Mouse (Mus musculus) small intestine, adult 2 months (tissue): ENCODE measurements around the gene Sema7a.

Experiments used
- CTCF ChIP-seq: fragments of 200-500 bp; IDR thresholded peaks from 2 replicates; pipeline ENCODE4 v1.5.1; 2012; ENCODE audit warnings: low read depth, mild to moderate bottlenecking, control low read depth, inconsistent platforms, low read length, moderate library complexity, mixed read lengths; ENCODE audit not compliant: insufficient replicate concordance, insufficient read length; ENCODE audit errors: extremely low read depth
- POLR2A ChIP-seq: fragments of 200-500 bp; IDR thresholded peaks from 2 replicates; pipeline ENCODE4 v1.6.1; 2012; ENCODE audit warnings: low read depth, mild to moderate bottlenecking, control low read depth, inconsistent platforms, low read length, moderate library complexity

- TF ChIP-seq POLR2A = no peak
- TF ChIP-seq CTCF = no peak
These were observed 7.7 kb upstream of the Sema7a start for GRCm38 (mm10) chr9:57932253-57932652.
